Mouse (Mus musculus): ENCODE measurements around the gene Hmga1.

Gene Hmga1

GRCm38 (mm10) chr17:27556315-27557011, at the start of gene Hmga1:
Gene Hmga1 (plus strand): TSS chr17:27556497.
- peak; percentile 75 for DNase-seq (ENCODE audit: low read depth, low spot score)

GRCm38 (mm10) chr17:27506871-27507590, 49.3 kb upstream of the Hmga1 start:
- no peak for DNase-seq (ENCODE audit: low read depth, low spot score)

GRCm38 (mm10) chr17:27507591-27507945, 48.7 kb upstream of the Hmga1 start:
- DNase-seq (ENCODE audit: low read depth, low spot score), result no peak

GRCm38 (mm10) chr17:27508002-27508401, 48.3 kb upstream of the Hmga1 start:
- no peak for DNase-seq (ENCODE audit: low read depth, low spot score)

GRCm38 (mm10) chr17:27508513-27508912, 47.8 kb upstream of the Hmga1 start:
- no peak for DNase-seq (ENCODE audit: low read depth, low spot score)

GRCm38 (mm10) chr17:27509056-27509455, 47.2 kb upstream of the Hmga1 start:
- DNase-seq (ENCODE audit: low read depth, low spot score), result no peak

- no peak for DNase-seq (ENCODE audit: low read depth, low spot score)
These were observed 45.8 kb upstream of the Hmga1 start for GRCm38 (mm10) chr17:27510258-27511124.

GRCm38 (mm10) chr17:27511125-27511735, 45.1 kb upstream of the Hmga1 start:
- DNase-seq (ENCODE audit: low read depth, low spot score), result no peak

- no peak for DNase-seq (ENCODE audit: low read depth, low spot score)
These were observed 44.3 kb upstream of the Hmga1 start for GRCm38 (mm10) chr17:27511865-27512618.

GRCm38 (mm10) chr17:27512619-27513161, 43.6 kb upstream of the Hmga1 start:
- DNase-seq (ENCODE audit: low read depth, low spot score), result no peak

GRCm38 (mm10) chr17:27513279-27513915, 42.9 kb upstream of the Hmga1 start:
- DNase-seq (ENCODE audit: low read depth, low spot score), result no peak

- DNase-seq (ENCODE audit: low read depth, low spot score), result no peak
These were observed 42.2 kb upstream of the Hmga1 start for GRCm38 (mm10) chr17:27513916-27514762.

GRCm38 (mm10) chr17:27518296-27518695, 38.0 kb upstream of the Hmga1 start:
- no peak for DNase-seq (ENCODE audit: low read depth, low spot score)

GRCm38 (mm10) chr17:27518700-27519595, 37.3 kb upstream of the Hmga1 start:
- no peak for DNase-seq (ENCODE audit: low read depth, low spot score)

GRCm38 (mm10) chr17:27520557-27520956, 35.7 kb upstream of the Hmga1 start:
- DNase-seq (ENCODE audit: low read depth, low spot score), result no peak

GRCm38 (mm10) chr17:27521303-27521702, 35.0 kb upstream of the Hmga1 start, which contains the start of gene Grm4:
Gene Grm4 (minus strand): TSS chr17:27521403.
- DNase-seq (ENCODE audit: low read depth, low spot score), result no peak

GRCm38 (mm10) chr17:27523121-27523520, 33.2 kb upstream of the Hmga1 start:
- no peak for DNase-seq (ENCODE audit: low read depth, low spot score)

- no peak for DNase-seq (ENCODE audit: low read depth, low spot score)
These were observed 29.1 kb upstream of the Hmga1 start for GRCm38 (mm10) chr17:27527188-27527587.

All from brain, embryonic 18.5 days (tissue).